Mouse (Mus musculus) embryonic fibroblast, embryonic 13.5 days (primary cell): ENCODE measurements around the gene Dysf.

ENCODE experiments used
- CTCF ChIP-seq: IDR thresholded peaks from 2 replicates; pipeline ENCODE4 v1.5.1; 2011; ENCODE audit warnings: mild to moderate bottlenecking, control low read depth, low read length, moderate library complexity, borderline replicate concordance; ENCODE audit not compliant: insufficient read depth
- POLR2A ChIP-seq: IDR thresholded peaks from 2 replicates; pipeline ENCODE4 v1.6.1; 2011; ENCODE audit warnings: low read depth, mild to moderate bottlenecking, control low read depth, low read length, moderate library complexity

DNA sequence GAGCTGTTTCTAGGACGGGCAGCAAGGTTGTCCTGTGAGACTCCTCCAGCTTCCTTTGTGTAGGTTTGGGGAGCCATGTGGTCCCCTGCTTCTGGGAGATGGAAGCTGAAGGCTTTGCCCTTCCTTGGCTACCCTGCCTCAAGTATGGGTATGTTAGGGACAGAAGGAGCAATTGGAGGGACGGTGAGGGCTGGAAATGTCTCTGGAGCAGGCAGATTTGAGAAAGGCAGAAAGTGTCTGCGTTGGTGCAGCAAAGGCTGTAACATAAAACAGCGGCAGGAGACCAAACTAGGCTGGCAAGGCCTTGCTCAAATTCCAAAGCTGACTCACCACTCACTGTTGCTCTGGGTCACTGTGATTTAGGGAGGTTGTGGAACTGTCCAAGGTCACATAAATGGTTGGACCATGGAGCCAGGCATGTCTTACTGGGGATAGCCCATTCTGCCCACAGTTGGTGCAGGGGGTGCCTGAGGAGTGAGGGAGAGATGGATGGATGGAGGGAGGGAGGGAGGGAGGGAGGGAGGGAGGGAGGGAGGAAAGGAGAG, 148.2 kb downstream of the Dysf start:
- no peak for TF ChIP-seq POLR2A
- TF ChIP-seq CTCF, result no peak
